Mouse (Mus musculus): ENCODE measurements around the gene Tmem242. TPM values are rescaled to one million over a fixed set of nuclear protein-coding genes. Genes with fewer than 3 reads are reported as not detected.
"Not testable (repeated sequence)": the region's sequence is repeated elsewhere in the genome, so short reads cannot be mapped to it uniquely, and the experiment has no call there.

The Tmem242 gene
- polyA plus RNA-seq, 1 experiment = 3.7 TPM

GRCm38 (mm10) chr17:5466736-5467135 is 26.7 kb upstream of the Tmem242 start:
- Histone ChIP-seq H3K4me3 (ENCODE audit: low read depth, low read length) (no peak overlapping the region), H3K36me3 (ENCODE audit: control insufficient read depth, insufficient read depth, low read length) (no peaks in the 10 kb centered on the region), H3K27me3 (ENCODE audit: control insufficient read depth, insufficient read depth, low read length) (no peaks in the 10 kb centered on the region), H3K4me1 (ENCODE audit: control insufficient read depth, insufficient read depth, insufficient read length, low read length) (no peaks in the 10 kb centered on the region), H3K27ac (ENCODE audit: insufficient read depth, low read depth, low read length) (no peak overlapping the region)
- WGBS = 79% methylated on average over 8 of the region's 8 CpGs
- no peak for TF ChIP-seq POLR2A (IDR thresholded peaks at IDR 0.05; ENCODE audit: low read depth, low read length)
- no peak for TF ChIP-seq CTCF (IDR thresholded peaks at IDR 0.05; ENCODE audit: extremely low read depth, insufficient read length, insufficient replicate concordance, low read depth, low read length)

GRCm38 (mm10) chr17:5463912-5464311 is 23.9 kb upstream of the Tmem242 start:
- no peak for TF ChIP-seq POLR2A (IDR thresholded peaks at IDR 0.05; ENCODE audit: low read depth, low read length)
- TF ChIP-seq CTCF (IDR thresholded peaks at IDR 0.05; ENCODE audit: extremely low read depth, insufficient read length, insufficient replicate concordance, low read depth, low read length) = no peak
- WGBS = 88% methylated on average over 2 of the region's 2 CpGs
- no peaks in the 10 kb centered on the region for H3K4me1 ChIP-seq (ENCODE audit: control insufficient read depth, insufficient read depth, insufficient read length, low read length)

GRCm38 (mm10) chr17:5453657-5454056 is 13.6 kb upstream of the Tmem242 start:
- Histone ChIP-seq H3K27me3 (ENCODE audit: control insufficient read depth, insufficient read depth, low read length) (no peaks in the 10 kb centered on the region), H3K4me1 (ENCODE audit: control insufficient read depth, insufficient read depth, insufficient read length, low read length) (no peaks in the 10 kb centered on the region), H3K36me3 (ENCODE audit: control insufficient read depth, insufficient read depth, low read length) (no peaks in the 10 kb centered on the region), H3K4me3 (ENCODE audit: low read depth, low read length) (no peak overlapping the region), H3K27ac (ENCODE audit: insufficient read depth, low read depth, low read length) (no peak overlapping the region)
- WGBS = 66% methylated on average over 4 of the region's 4 CpGs
- no peak for TF ChIP-seq POLR2A (IDR thresholded peaks at IDR 0.05; ENCODE audit: low read depth, low read length)
- no peak for TF ChIP-seq CTCF (IDR thresholded peaks at IDR 0.05; ENCODE audit: extremely low read depth, insufficient read length, insufficient replicate concordance, low read depth, low read length)

More at GRCm38 (mm10) chr17:5463912-5464311, 23.9 kb upstream of the Tmem242 start:
- no peaks in the 10 kb centered on the region for H3K27me3 ChIP-seq (ENCODE audit: control insufficient read depth, insufficient read depth, low read length)
- H3K27ac ChIP-seq (ENCODE audit: insufficient read depth, low read depth, low read length) = no peak overlapping the region
- no peak overlapping the region for H3K4me3 ChIP-seq (ENCODE audit: low read depth, low read length)
- no peaks in the 10 kb centered on the region for H3K36me3 ChIP-seq (ENCODE audit: control insufficient read depth, insufficient read depth, low read length)

GRCm38 (mm10) chr17:5443751-5444150 is 3.7 kb upstream of the Tmem242 start:
- H3K36me3 ChIP-seq (ENCODE audit: control insufficient read depth, insufficient read depth, low read length) = no peaks in the 10 kb centered on the region
- no peaks in the 10 kb centered on the region for H3K27me3 ChIP-seq (ENCODE audit: control insufficient read depth, insufficient read depth, low read length)
- H3K27ac ChIP-seq (ENCODE audit: insufficient read depth, low read depth, low read length) = no peak overlapping the region
- no peak overlapping the region for H3K4me3 ChIP-seq (ENCODE audit: low read depth, low read length)
- 27% methylated on average over 5 of the region's 5 CpGs for WGBS
- no peak for TF ChIP-seq POLR2A (IDR thresholded peaks at IDR 0.05; ENCODE audit: low read depth, low read length)
- TF ChIP-seq CTCF (IDR thresholded peaks at IDR 0.05; ENCODE audit: extremely low read depth, insufficient read length, insufficient replicate concordance, low read depth, low read length) = no peak
- peaks cover 2% of the 10 kb centered on the region for H3K4me1 ChIP-seq (ENCODE audit: control insufficient read depth, insufficient read depth, insufficient read length, low read length)

GRCm38 (mm10) chr17:5443260-5443659 is 3.2 kb upstream of the Tmem242 start:
- no peak for TF ChIP-seq CTCF (IDR thresholded peaks at IDR 0.05; ENCODE audit: extremely low read depth, insufficient read length, insufficient replicate concordance, low read depth, low read length)
- no peak for TF ChIP-seq POLR2A (IDR thresholded peaks at IDR 0.05; ENCODE audit: low read depth, low read length)
- H3K27ac ChIP-seq (ENCODE audit: insufficient read depth, low read depth, low read length) = no peak overlapping the region
- 62% methylated on average over 3 of the region's 3 CpGs for WGBS

GRCm38 (mm10) chr17:5442403-5442802 is 2.3 kb upstream of the Tmem242 start:
- H3K27ac ChIP-seq (ENCODE audit: insufficient read depth, low read depth, low read length); H3K4me1 ChIP-seq (ENCODE audit: control insufficient read depth, insufficient read depth, insufficient read length, low read length); H3K4me3 ChIP-seq (ENCODE audit: low read depth, low read length); H3K36me3 ChIP-seq (ENCODE audit: control insufficient read depth, insufficient read depth, low read length); H3K27me3 ChIP-seq (ENCODE audit: control insufficient read depth, insufficient read depth, low read length): not testable (repeated sequence)
- 83% methylated on average over 5 of the region's 5 CpGs for WGBS

More at GRCm38 (mm10) chr17:5443260-5443659, 3.2 kb upstream of the Tmem242 start:
- Histone ChIP-seq H3K27me3 (ENCODE audit: control insufficient read depth, insufficient read depth, low read length) (no peaks in the 10 kb centered on the region), H3K4me3 (ENCODE audit: low read depth, low read length) (no peak overlapping the region), H3K4me1 (ENCODE audit: control insufficient read depth, insufficient read depth, insufficient read length, low read length) (peaks cover 2% of the 10 kb centered on the region), H3K36me3 (ENCODE audit: control insufficient read depth, insufficient read depth, low read length) (no peaks in the 10 kb centered on the region)

- Histone ChIP-seq H3K4me3 (ENCODE audit: low read depth, low read length) (peak overlapping the region; percentile 85), H3K27ac (ENCODE audit: insufficient read depth, low read depth, low read length) (peak overlapping the region; percentile 47; the same call in 1 of the 2 replicates), H3K27me3 (ENCODE audit: control insufficient read depth, insufficient read depth, low read length) (no peaks in the 10 kb centered on the region), H3K36me3 (ENCODE audit: control insufficient read depth, insufficient read depth, low read length) (peaks cover 8% of the 10 kb centered on the region), H3K4me1 (ENCODE audit: control insufficient read depth, insufficient read depth, insufficient read length, low read length) (peaks cover 2% of the 10 kb centered on the region)
- under 1% methylated on average over 8 of the region's 8 CpGs for WGBS
- TF ChIP-seq POLR2A (IDR thresholded peaks at IDR 0.05; ENCODE audit: low read depth, low read length) (no peak; the same call in 1 of the 2 replicates), CTCF (IDR thresholded peaks at IDR 0.05; ENCODE audit: extremely low read depth, insufficient read length, insufficient replicate concordance, low read depth, low read length) (no peak)
These were observed 264 bp downstream of the Tmem242 start for GRCm38 (mm10) chr17:5439831-5440158.

- H3K36me3 ChIP-seq (ENCODE audit: control insufficient read depth, insufficient read depth, low read length) = peaks cover 24% of the 10 kb centered on the region
These were observed 10.3 kb downstream of the Tmem242 start for GRCm38 (mm10) chr17:5429772-5430133.

More at GRCm38 (mm10) chr17:5429772-5430133, 10.3 kb downstream of the Tmem242 start:
- Histone ChIP-seq H3K4me1 (ENCODE audit: control insufficient read depth, insufficient read depth, insufficient read length, low read length) (no peaks in the 10 kb centered on the region), H3K27ac (ENCODE audit: insufficient read depth, low read depth, low read length) (no peak overlapping the region), H3K4me3 (ENCODE audit: low read depth, low read length) (no peak overlapping the region), H3K27me3 (ENCODE audit: control insufficient read depth, insufficient read depth, low read length) (no peaks in the 10 kb centered on the region)
- WGBS = 79% methylated on average over 9 of the region's 9 CpGs
- no peak for TF ChIP-seq CTCF (IDR thresholded peaks at IDR 0.05; ENCODE audit: extremely low read depth, insufficient read length, insufficient replicate concordance, low read depth, low read length)
- TF ChIP-seq POLR2A (IDR thresholded peaks at IDR 0.05; ENCODE audit: low read depth, low read length) = no peak

All from small intestine, adult 2 months (tissue).